Mouse (Mus musculus) brain, embryonic 18.5 days (tissue): ENCODE data around the gene Tgfb1.
A peak's percentile ranks its signal among the peaks of the same experiment; 100 is the strongest.
"Not testable (repeated sequence)": the region's sequence is repeated elsewhere in the genome, so short reads cannot be mapped to it uniquely, and the experiment has no call there.

Experiments used
- DNase-seq: peaks from one replicate; pipeline ENCODE4 v3.0.0-alpha.2; 2012; ENCODE audit warnings: low read depth, low spot score

The Tgfb1 gene

GRCm38 (mm10) chr7:25705801-25706251, 19.0 kb downstream of the Tgfb1 start:
- DNase-seq = no peak

GRCm38 (mm10) chr7:25706578-25707170, 19.9 kb downstream of the Tgfb1 start:
- DNase-seq = no peak

GRCm38 (mm10) chr7:25707581-25708292, 20.9 kb downstream of the Tgfb1 start:
- DNase-seq = no peak

GRCm38 (mm10) chr7:25709961-25710360, 23.2 kb downstream of the Tgfb1 start:
- no peak for DNase-seq

- DNase-seq = no peak
Observed at GRCm38 (mm10) chr7:25710519-25711130, 23.8 kb downstream of the Tgfb1 start.

GRCm38 (mm10) chr7:25711165-25711564, 24.4 kb downstream of the Tgfb1 start:
- no peak for DNase-seq

- DNase-seq = no peak
Observed at GRCm38 (mm10) chr7:25711731-25712197, 25.0 kb downstream of the Tgfb1 start.

GRCm38 (mm10) chr7:25712801-25713200, 26.0 kb downstream of the Tgfb1 start:
- no peak for DNase-seq

GRCm38 (mm10) chr7:25714581-25714980, 27.8 kb downstream of the Tgfb1 start:
- no peak for DNase-seq

- no peak for DNase-seq
Observed at GRCm38 (mm10) chr7:25715731-25716271, 29.0 kb downstream of the Tgfb1 start.

- DNase-seq = no peak
Observed at GRCm38 (mm10) chr7:25717478-25717877, 30.7 kb downstream of the Tgfb1 start.

GRCm38 (mm10) chr7:25718788-25719417, 32.1 kb downstream of the Tgfb1 start, which contains the start of gene Ccdc97:
Ccdc97 (minus strand) TSS chr7:25719088.
- peak; percentile 91 for DNase-seq

GRCm38 (mm10) chr7:25719761-25720610, 33.2 kb downstream of the Tgfb1 start:
- DNase-seq = no peak

GRCm38 (mm10) chr7:25720760-25721159, 34.0 kb downstream of the Tgfb1 start:
- DNase-seq = no peak

- DNase-seq = not testable (repeated sequence)
Observed at GRCm38 (mm10) chr7:25721776-25722175, 35.0 kb downstream of the Tgfb1 start.

- no peak for DNase-seq
Observed at GRCm38 (mm10) chr7:25725886-25726285, 39.1 kb downstream of the Tgfb1 start.

GRCm38 (mm10) chr7:25727800-25728199, 41.0 kb downstream of the Tgfb1 start:
- no peak for DNase-seq

- DNase-seq = no peak
Observed at GRCm38 (mm10) chr7:25729396-25729795, 42.6 kb downstream of the Tgfb1 start.

- no peak for DNase-seq
Observed at GRCm38 (mm10) chr7:25729862-25730261, 43.1 kb downstream of the Tgfb1 start.

- no peak for DNase-seq
Observed at GRCm38 (mm10) chr7:25731294-25732055, 44.7 kb downstream of the Tgfb1 start.
